ENCODE assay signal across 25 mouse cellular contexts in genomic region chr19:3428057-3428830, GRCm38 (mm10). TPM values are rescaled to one million over a fixed set of nuclear protein-coding genes. Genes with fewer than 3 reads are reported as not detected.
DNase-seq lines count a peak whose midpoint lies in the region; ATAC-seq lines count a peak whose summit lies in the region.
"Had no signal": no experiment of that assay in that cellular context is flagged by ENCODE, and none has a peak within 500 bp of the region (broad histone marks: within the 10 kb centered on the region; RNA-seq: fewer than 3 reads in every experiment).

No protein-coding gene starts in this region.

- ATAC-seq in cerebellum, adult (ENCODE audit: insufficient number of reproducible peaks, low FRiP score, low TSS enrichment) = no peak
- no peak for ATAC-seq in midbrain, embryonic 15.5 days (replicated peaks)
- no peak for ATAC-seq in intestine, embryonic 16.5 days
- ATAC-seq: inflammation-experienced regulatory T-cells, adult 6 months had no signal

- DNase-seq in cerebellum, postnatal 25 days = peak; percentile 53 to 56
- peak; percentile 43 for DNase-seq in gastrocnemius, postnatal 25 days
- no peak for DNase-seq in gastrocnemius, postnatal 36 days
- no peak for DNase-seq in midbrain, embryonic 10.5 days (ENCODE audit: low spot score)
- DNase-seq: adrenal gland, adult 2 months; B cell, adult 2 months; cerebellum, adult 11-12 months; heart, adult 11 months; kidney, adult 18-20 months; kidney, postnatal 36 days; liver; lung, adult 2 months; thymus, postnatal 4 days had no signal

- no peak overlapping the region for H3K9ac ChIP-seq in midbrain, embryonic 15.5 days
- H3K9ac ChIP-seq in intestine, embryonic 16.5 days (ENCODE audit: low read depth, low read length) = no peak overlapping the region
- H3K9ac ChIP-seq: heart, embryonic 15.5 days; hindbrain, embryonic 12.5 days; liver, embryonic 14.5 days had no signal

- H3K27me3 ChIP-seq in midbrain, embryonic 10.5 days (ENCODE audit: low read depth, poor library complexity, severe bottlenecking) = no peaks in the 10 kb centered on the region
- H3K27me3 ChIP-seq in midbrain, embryonic 15.5 days (replicated peaks) = no peaks in the 10 kb centered on the region
- no peaks in the 10 kb centered on the region for H3K27me3 ChIP-seq in intestine, embryonic 16.5 days (replicated peaks; ENCODE audit: control insufficient read depth, insufficient read depth, low read length)
- H3K27me3 ChIP-seq: heart, embryonic 15.5 days; hindbrain, embryonic 12.5 days had no signal

- H3K27ac ChIP-seq in midbrain, embryonic 10.5 days (replicated peaks) = peak overlapping the region; percentile 49; the same call in 1 of the 2 replicates
- no peak overlapping the region for H3K27ac ChIP-seq in midbrain, embryonic 15.5 days
- H3K27ac ChIP-seq in intestine, embryonic 16.5 days (ENCODE audit: low read length) = no peak overlapping the region
- H3K27ac ChIP-seq: heart, embryonic 10.5 days; heart, embryonic 15.5 days; liver, embryonic 14.5 days; macrophage had no signal

- H3K4me3 ChIP-seq in midbrain, embryonic 10.5 days = no peak overlapping the region
- H3K4me3 ChIP-seq in midbrain, embryonic 15.5 days = no peak overlapping the region
- no peak overlapping the region for H3K4me3 ChIP-seq in intestine, embryonic 16.5 days (ENCODE audit: low read length)
- H3K4me3 ChIP-seq: heart, embryonic 10.5 days; heart, embryonic 15.5 days; hindbrain, embryonic 12.5 days had no signal

- no peak overlapping the region for H3K4me2 ChIP-seq in midbrain, embryonic 15.5 days
- no peak overlapping the region for H3K4me2 ChIP-seq in intestine, embryonic 16.5 days (ENCODE audit: low read depth, low read length)
- H3K4me2 ChIP-seq: heart, embryonic 15.5 days; hindbrain, embryonic 12.5 days had no signal

- H3K4me1 ChIP-seq in midbrain, embryonic 10.5 days = peaks cover 10% of the 10 kb centered on the region
- peaks cover 7% of the 10 kb centered on the region; the same call in 1 of the 2 replicates for H3K4me1 ChIP-seq in midbrain, embryonic 15.5 days
- peaks cover 7% of the 10 kb centered on the region; the same call in 1 of the 2 replicates for H3K4me1 ChIP-seq in intestine, embryonic 16.5 days (ENCODE audit: control insufficient read depth, insufficient read depth, low read length)
- H3K4me1 ChIP-seq: heart, embryonic 15.5 days had no signal

- 93% methylated on average over 15 of the region's 15 CpGs for WGBS in midbrain, embryonic 10.5 days
- 87% methylated on average over 15 of the region's 15 CpGs for WGBS in midbrain, embryonic 15.5 days
- 76% methylated on average over 15 of the region's 15 CpGs for WGBS in intestine, embryonic 16.5 days

- H3K36me3 ChIP-seq in midbrain, embryonic 10.5 days = no peaks in the 10 kb centered on the region
- H3K36me3 ChIP-seq in midbrain, embryonic 15.5 days (replicated peaks) = no peaks in the 10 kb centered on the region
- no peaks in the 10 kb centered on the region for H3K36me3 ChIP-seq in intestine, embryonic 16.5 days (ENCODE audit: control insufficient read depth, insufficient read depth, low read length)
- H3K36me3 ChIP-seq: heart, embryonic 10.5 days; heart, embryonic 15.5 days; hindbrain, embryonic 12.5 days had no signal

- intact Hi-C loops in gastrocnemius, postnatal 36 days (cut with DNase I) = no loop called here

- H3K9me3 ChIP-seq in midbrain, embryonic 10.5 days (replicated peaks) = peaks cover 3% of the 10 kb centered on the region; the same call in 1 of the 2 replicates
- H3K9me3 ChIP-seq in midbrain, embryonic 15.5 days = no peaks in the 10 kb centered on the region
- no peaks in the 10 kb centered on the region for H3K9me3 ChIP-seq in intestine, embryonic 16.5 days (ENCODE audit: control insufficient read depth, low read length)
- H3K9me3 ChIP-seq: heart, embryonic 10.5 days; heart, embryonic 15.5 days; hindbrain, embryonic 12.5 days had no signal

RNA-seq across cellular contexts. Expression of gene Gal, which starts 13.9 kb away (rescaled TPM):
- under 1 TPM; 0.49 to 0.72 TPM for total RNA-seq in gastrocnemius, postnatal 25 days (2021)
- under 1 TPM; 0.35 to 0.41 TPM for total RNA-seq in gastrocnemius, postnatal 36 days (2021)
- polyA plus RNA-seq in midbrain, embryonic 10.5 days (2016; fragmentation: Nextera tagmentation; extraction: Ambion mirVana) = 4.4 and 6.1 TPM in 2 replicates
- polyA plus RNA-seq in midbrain, embryonic 15.5 days (2015; fragmentation: Nextera tagmentation; extraction: Ambion mirVana) = 9.8 and 12.5 TPM in 2 replicates
- polyA plus RNA-seq in intestine, embryonic 16.5 days (2015; fragmentation: Nextera tagmentation; extraction: Ambion mirVana) = 16.7 and 17.7 TPM in 2 replicates
- total RNA-seq: heart, postnatal 25 days; megakaryocyte-erythroid progenitor cell, adult 5-6 weeks; monocyte, adult 5-6 weeks had no signal
- polyA plus RNA-seq: macrophage had no signal

RNA-seq across cellular contexts. Expression of gene Tesmin, which starts 39.6 kb away (rescaled TPM):
- total RNA-seq in gastrocnemius, postnatal 25 days (2021) = under 1 TPM; 0.43 to 0.80 TPM
- 1 to 10 TPM in 1 of 2 experiments, under 1 TPM in 1; 0.39 to 1.3 TPM for total RNA-seq in gastrocnemius, postnatal 36 days (2021)
- polyA plus RNA-seq in midbrain, embryonic 10.5 days (2016; fragmentation: Nextera tagmentation; extraction: Ambion mirVana) = 0.12 and 0.25 TPM in 2 replicates
- 0.43 and 0.52 TPM in 2 replicates for polyA plus RNA-seq in midbrain, embryonic 15.5 days (2015; fragmentation: Nextera tagmentation; extraction: Ambion mirVana)
- polyA plus RNA-seq in intestine, embryonic 16.5 days (2015; fragmentation: Nextera tagmentation; extraction: Ambion mirVana) = 0.16 and 0.43 TPM in 2 replicates
- polyA plus RNA-seq: inflammation-experienced regulatory T-cells, adult 6 months had no signal

Comparison
In these comparisons a context has a peak if more than half of its experiments do, and no peak if none do; other contexts are left out.
1. DNase-seq: peak in cerebellum, postnatal 25 days (2 of 2) and gastrocnemius, postnatal 25 days (single experiment); none in gastrocnemius, postnatal 36 days (0 of 2) and midbrain, embryonic 10.5 days (single experiment).